Mouse (Mus musculus) stomach, embryonic 16.5 days (tissue): ENCODE data around the gene Serpine2. TPM values are rescaled to one million over a fixed set of nuclear protein-coding genes. Genes with fewer than 3 reads are reported as not detected.

Experiments used
- ATAC-seq: fragments of 200-750 bp; cut with Nextera tagmentation; 2 replicates; pipeline ENCODE4 v1.8.0; 2017; ENCODE audit warnings: moderate number of reproducible peaks, moderate TSS enrichment; ENCODE audit not compliant: insufficient read depth, low FRiP score
- H3K27ac ChIP-seq: fragments of 300-500 bp; sonication (generic); 2 replicates; pipeline ENCODE4 v1.5.1; 2014; ENCODE audit warnings: low read length
- H3K27me3 ChIP-seq: fragments of 300-500 bp; sonication (generic); 2 replicates; pipeline ENCODE4 v1.6.1; 2014; ENCODE audit warnings: low read length, control low read depth, mixed read lengths; ENCODE audit not compliant: control insufficient read depth, insufficient read depth
- H3K36me3 ChIP-seq: fragments of 300-500 bp; sonication (generic); 2 replicates; pipeline ENCODE4 v1.6.1; 2014; ENCODE audit warnings: low read length; ENCODE audit not compliant: control insufficient read depth, insufficient read depth
- H3K4me1 ChIP-seq: fragments of 300-500 bp; sonication (generic); 2 replicates; pipeline ENCODE4 v1.6.1; 2014; ENCODE audit warnings: low read length, control low read depth, mixed read lengths; ENCODE audit not compliant: control insufficient read depth, insufficient read depth
- H3K4me2 ChIP-seq: fragments of 300-500 bp; sonication (generic); 2 replicates; pipeline ENCODE4 v1.6.1; 2014; ENCODE audit warnings: low read depth, low read length, mixed read lengths
- H3K4me3 ChIP-seq: fragments of 300-500 bp; sonication (generic); replicated peaks from 2 replicates; pipeline ENCODE4 v1.5.1; 2014; ENCODE audit warnings: mild to moderate bottlenecking, low read length
- H3K9ac ChIP-seq: fragments of 300-500 bp; sonication (generic); 2 replicates; pipeline ENCODE4 v1.6.1; 2014; ENCODE audit warnings: low read length
- H3K9me3 ChIP-seq: fragments of 300-500 bp; sonication (generic); replicated peaks from 2 replicates; pipeline ENCODE4 v1.6.1; 2016; ENCODE audit warnings: low read length, control low read depth; ENCODE audit not compliant: control insufficient read depth
- WGBS: fragments of 180-500 bp; shearing (Covaris S2); extraction: QIAGEN DNeasy Blood & Tissue Kit; methylation state at CpG from one replicate; pipeline ENCODE4 v1.1.7; 2014; 5-methylcytosine and 5-hydroxymethylcytosine counted together
- polyA plus RNA-seq: library from polyadenylated mRNA; unstranded; fragments of >200 nt; fragmentation: Nextera tagmentation; extraction: Ambion mirVana; gene quantifications from 2 replicates; pipeline ENCODE4 v1.2.1, GENCODE M21; 2015

Gene Serpine2
- polyA plus RNA-seq, 1 experiment from 2014 or later = 96.3 TPM

DNA sequence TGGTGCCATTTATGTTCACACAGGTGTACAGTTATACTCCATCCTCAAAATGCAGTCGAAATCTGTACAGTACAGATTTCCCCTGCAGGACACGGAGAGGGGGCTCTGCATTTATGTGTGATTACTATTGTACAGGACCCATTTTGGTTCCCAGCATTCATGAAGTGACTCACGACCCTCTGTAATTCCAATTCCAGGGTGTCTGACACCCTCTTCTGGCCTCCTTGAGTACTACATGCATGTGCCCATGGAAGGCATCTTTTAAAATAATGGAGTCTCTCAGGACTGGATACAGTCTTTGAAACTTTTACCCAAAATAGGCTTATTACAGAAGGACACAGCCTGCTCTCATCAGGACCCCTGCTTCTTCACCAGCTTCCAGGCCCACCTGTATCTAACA, 78.5 kb downstream of the Serpine2 start:
- no peak for ATAC-seq
- Histone ChIP-seq H3K9ac (no peak overlapping the region), H3K27me3 (no peaks in the 10 kb centered on the region), H3K36me3 (peaks cover 18% of the 10 kb centered on the region), H3K4me1 (no peaks in the 10 kb centered on the region), H3K4me3 (no peak overlapping the region), H3K27ac (no peak overlapping the region), H3K9me3 (no peaks in the 10 kb centered on the region), H3K4me2 (no peak overlapping the region)
- WGBS = 81% methylated on average over 3 of the region's 3 CpGs

DNA sequence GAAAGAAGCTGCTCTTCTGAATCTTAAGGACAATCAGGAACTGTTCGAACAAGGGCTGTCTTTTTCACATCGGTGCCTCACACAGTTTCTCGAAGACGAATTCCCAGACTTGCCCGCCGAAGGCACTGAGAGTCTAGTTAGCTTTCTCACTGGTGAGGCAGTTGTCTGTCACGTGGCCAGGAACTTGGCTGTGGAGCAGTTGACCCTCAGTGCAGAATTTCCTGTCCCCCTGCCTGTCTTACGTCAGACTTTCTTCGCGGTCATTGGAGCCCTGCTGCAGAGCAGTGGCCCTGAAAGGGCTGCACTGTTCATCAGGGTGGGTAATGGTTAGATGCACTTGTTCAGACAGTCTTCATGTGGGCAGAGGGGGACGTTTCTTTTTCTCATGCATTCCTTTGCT, 83.0 kb downstream of the Serpine2 start:
- WGBS = 84% methylated on average over 11 of the region's 11 CpGs
- ATAC-seq = no peak
- H3K36me3 ChIP-seq = peaks cover 18% of the 10 kb centered on the region

DNA sequence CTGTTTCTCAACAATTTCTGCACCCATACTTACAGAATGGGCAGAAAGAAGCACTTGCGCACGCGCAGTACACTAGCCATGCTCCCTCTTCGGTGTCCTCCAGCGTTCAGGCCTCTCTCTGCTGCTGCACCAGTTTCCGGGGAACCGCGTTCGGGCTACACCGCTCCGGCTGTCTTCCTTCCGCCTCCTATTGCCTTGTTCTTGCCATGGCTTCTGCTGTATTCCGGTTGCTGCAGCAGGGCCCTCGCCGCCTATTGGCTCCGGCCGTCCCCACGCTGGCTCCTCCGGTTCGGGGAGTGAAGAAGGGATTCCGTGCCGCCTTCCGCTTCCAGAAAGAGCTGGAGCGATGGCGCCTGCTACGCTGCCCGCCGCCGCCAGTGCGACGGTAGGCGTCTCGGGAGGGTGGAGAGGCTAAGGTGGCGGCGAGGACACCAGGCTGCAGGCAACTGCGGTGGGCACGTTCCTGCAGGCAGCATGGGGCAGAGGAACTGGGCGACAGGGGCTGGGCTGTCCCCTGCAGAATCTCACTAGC, 85.0 kb downstream of the Serpine2 start, which contains the start of the genes Mrpl44 and Wdfy1:
Mrpl44 (plus strand) TSS at position 92 of the 532 bp plus-strand sequence.
Wdfy1 (minus strand) TSS at position 217 of the 532 bp plus-strand sequence.
- peaks cover 4% of the 10 kb centered on the region; the same call in 1 of the 2 replicates for H3K36me3 ChIP-seq
- H3K4me1 ChIP-seq = no peaks in the 10 kb centered on the region
- H3K4me2 ChIP-seq = peak within 1 kb of the TSS; percentile 74
- H3K27ac ChIP-seq = peak within 1 kb of the TSS; percentile 85
- WGBS = under 1% methylated on average over 38 of the region's 38 CpGs
- no peaks in the 10 kb centered on the region for H3K27me3 ChIP-seq
- no peaks in the 10 kb centered on the region for H3K9me3 ChIP-seq
- H3K9ac ChIP-seq = peak within 1 kb of the TSS; percentile 95
- peak within 1 kb of the TSS; percentile 97 for H3K4me3 ChIP-seq
- ATAC-seq = peak; percentile 99

More for the DNA sequence above, 83.0 kb downstream of the Serpine2 start:
- H3K9ac ChIP-seq = no peak overlapping the region
- no peak overlapping the region for H3K4me3 ChIP-seq
- no peaks in the 10 kb centered on the region for H3K4me1 ChIP-seq
- no peaks in the 10 kb centered on the region for H3K9me3 ChIP-seq
- H3K4me2 ChIP-seq = no peak overlapping the region
- H3K27me3 ChIP-seq = no peaks in the 10 kb centered on the region
- no peak overlapping the region for H3K27ac ChIP-seq

DNA sequence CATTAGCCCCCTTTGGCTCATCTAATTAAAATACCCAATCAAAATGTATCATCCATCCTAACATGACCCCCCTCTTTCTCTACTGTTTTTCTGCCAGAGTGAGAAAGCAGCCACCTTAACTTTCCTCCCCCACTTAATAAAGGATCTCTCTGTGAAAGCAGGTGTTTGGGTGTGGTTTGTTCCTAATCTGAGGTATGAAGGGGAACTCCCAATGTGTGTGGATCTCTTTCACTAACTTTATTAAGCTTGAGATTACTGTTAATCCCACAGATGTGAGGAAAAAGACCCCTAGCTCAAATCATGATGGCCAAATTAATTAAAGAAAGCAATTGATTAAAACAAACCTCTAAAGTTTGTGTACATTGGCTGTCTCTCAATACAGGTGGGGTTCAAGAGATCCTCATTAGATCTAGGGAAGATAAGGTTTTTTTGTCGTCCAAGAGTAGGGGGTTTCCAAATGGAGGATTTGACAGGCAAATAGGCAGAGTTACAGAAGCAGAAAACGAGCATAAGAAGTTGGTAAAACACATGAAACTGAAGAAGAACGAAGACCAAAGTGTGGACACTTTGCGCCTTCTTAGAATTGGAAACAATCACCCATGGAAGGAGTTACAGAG, 86.7 kb downstream of the Serpine2 start:
- no peak for ATAC-seq

DNA sequence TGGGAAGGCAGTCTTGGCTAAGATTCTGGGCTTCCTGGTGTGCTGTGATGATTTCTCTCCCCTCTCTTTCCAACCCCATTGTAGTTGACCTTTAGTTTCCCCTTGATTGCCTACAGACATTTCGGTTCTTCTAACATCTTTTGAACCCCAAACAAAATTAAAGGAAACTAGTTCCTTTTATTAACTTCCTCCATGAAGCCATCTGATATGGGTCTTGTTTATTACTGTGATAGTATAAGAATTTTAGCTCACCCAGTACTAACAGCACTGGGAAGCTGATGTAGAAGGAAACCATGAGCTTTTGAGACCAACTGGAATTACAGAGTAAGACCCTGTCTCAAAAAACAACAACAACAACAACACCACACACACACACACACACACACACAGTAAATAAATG, 92.7 kb downstream of the Serpine2 start:
- Histone ChIP-seq H3K4me2 (no peak overlapping the region), H3K4me1 (no peaks in the 10 kb centered on the region), H3K27me3 (no peaks in the 10 kb centered on the region), H3K27ac (no peak overlapping the region), H3K9ac (no peak overlapping the region), H3K4me3 (no peak overlapping the region), H3K36me3 (no peaks in the 10 kb centered on the region), H3K9me3 (no peaks in the 10 kb centered on the region)
- no peak for ATAC-seq
- 61% methylated on average over 1 of the region's 1 CpGs for whole genome bisulfite sequencing

More for the DNA sequence above, 86.7 kb downstream of the Serpine2 start:
- no peak overlapping the region for H3K27ac ChIP-seq
- no peaks in the 10 kb centered on the region for H3K9me3 ChIP-seq
- no peak overlapping the region for H3K4me3 ChIP-seq
- H3K4me1 ChIP-seq = no peaks in the 10 kb centered on the region
- no peak overlapping the region for H3K4me2 ChIP-seq
- no peak overlapping the region for H3K9ac ChIP-seq
- 68% methylated on average over 4 of the region's 4 CpGs for WGBS
- H3K36me3 ChIP-seq = no peaks in the 10 kb centered on the region
- no peaks in the 10 kb centered on the region for H3K27me3 ChIP-seq

DNA sequence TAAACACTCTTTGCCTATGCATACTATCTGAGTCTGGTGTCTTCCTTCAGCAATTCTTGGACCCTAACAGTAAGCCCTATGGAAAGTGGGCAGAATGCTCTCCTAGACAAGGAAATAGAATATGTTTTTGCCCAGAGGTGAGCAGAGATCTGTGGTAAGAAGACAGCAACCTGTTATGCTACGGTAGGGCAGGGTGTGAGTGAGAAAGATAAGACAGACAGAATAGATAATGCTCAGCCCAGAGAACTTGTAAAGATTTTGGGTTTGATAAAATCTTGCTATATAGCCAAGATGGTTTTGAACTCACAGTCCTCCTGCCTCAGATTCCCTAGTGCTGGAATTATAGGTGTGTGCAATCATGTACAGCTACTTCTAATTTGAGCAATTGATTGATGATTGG, 96.5 kb downstream of the Serpine2 start:
- Histone ChIP-seq H3K27me3 (no peaks in the 10 kb centered on the region), H3K36me3 (no peaks in the 10 kb centered on the region), H3K27ac (no peak overlapping the region), H3K4me3 (no peak overlapping the region), H3K4me1 (peaks cover 18% of the 10 kb centered on the region; the same call in 1 of the 2 replicates), H3K9ac (no peak overlapping the region), H3K4me2 (no peak overlapping the region), H3K9me3 (no peaks in the 10 kb centered on the region)
- 73% methylated on average over 1 of the region's 1 CpGs for WGBS
- ATAC-seq = no peak

DNA sequence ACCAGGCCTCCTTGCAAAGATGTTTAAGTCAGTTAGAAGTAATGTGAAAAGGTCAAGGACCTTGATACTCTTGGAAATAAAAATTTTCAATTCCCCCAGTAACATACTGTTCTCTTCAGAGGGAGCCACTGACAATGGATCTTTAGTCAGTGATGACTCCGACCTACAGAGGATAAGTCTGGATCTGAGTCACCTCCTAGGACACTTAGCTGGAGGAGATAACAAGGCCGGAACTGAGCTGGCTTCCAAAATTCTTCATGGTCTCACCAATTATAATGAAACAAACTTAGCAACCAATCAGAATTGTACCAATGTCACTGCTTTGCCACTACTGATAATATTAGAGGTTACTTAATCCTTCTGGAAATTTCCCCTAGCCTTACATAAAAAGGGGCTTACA, 96.9 kb downstream of the Serpine2 start:
- peaks cover 18% of the 10 kb centered on the region; the same call in 1 of the 2 replicates for H3K4me1 ChIP-seq
- 89% methylated on average over 2 of the region's 2 CpGs for WGBS
- no peak overlapping the region for H3K9ac ChIP-seq
- no peak overlapping the region for H3K4me2 ChIP-seq
- H3K36me3 ChIP-seq = no peaks in the 10 kb centered on the region
- H3K4me3 ChIP-seq = no peak overlapping the region
- ATAC-seq = no peak
- no peaks in the 10 kb centered on the region for H3K9me3 ChIP-seq
- H3K27me3 ChIP-seq = no peaks in the 10 kb centered on the region
- H3K27ac ChIP-seq = no peak overlapping the region

DNA sequence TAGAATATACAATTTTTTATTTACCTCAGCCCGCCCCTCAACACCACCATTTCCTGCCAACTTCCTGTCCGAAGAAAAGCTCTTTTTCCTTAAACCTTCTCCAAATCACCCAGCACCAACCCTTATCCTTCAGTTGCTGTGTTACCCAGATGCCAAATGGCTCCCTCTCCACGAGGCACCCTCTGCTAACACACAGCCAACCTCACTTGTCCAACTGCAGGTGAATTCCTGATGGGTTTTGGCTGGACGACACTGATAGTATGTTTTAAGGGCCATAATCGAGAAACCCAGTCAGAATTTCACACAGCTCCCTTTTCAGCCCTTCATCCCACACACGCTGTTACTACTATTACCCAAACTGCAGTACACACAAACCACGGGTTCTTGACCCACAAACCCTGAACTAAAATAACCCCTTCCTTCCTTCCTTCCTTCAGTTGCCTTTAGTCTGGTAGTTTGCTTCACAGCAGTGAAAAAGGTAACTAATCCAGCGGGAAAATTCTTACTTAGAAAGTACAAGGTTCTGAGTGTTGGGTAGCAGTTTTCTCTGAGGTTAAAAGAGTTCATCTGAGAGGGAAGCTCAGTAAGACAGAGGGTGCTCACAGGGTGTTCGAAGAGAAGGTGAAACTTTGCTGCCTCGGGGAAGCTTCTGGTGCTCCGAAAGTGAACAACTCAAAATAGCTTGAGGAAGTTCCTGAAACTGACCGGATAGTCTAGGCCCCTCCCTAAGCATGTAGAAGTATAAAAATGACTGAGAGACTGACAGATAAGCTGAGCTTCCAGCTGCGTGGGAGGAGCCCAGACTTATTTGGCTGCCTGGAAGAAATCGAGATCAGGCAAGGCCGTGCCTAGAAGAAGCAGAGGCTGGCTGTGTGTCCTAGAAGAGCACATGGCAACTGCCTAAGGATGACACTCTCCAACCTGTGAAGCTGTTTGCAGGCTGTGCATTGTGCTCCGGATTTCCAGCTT, 98.4 kb downstream of the Serpine2 start:
- H3K4me1 ChIP-seq = peaks cover 18% of the 10 kb centered on the region; the same call in 1 of the 2 replicates
- no peak for ATAC-seq
- H3K9me3 ChIP-seq = no peaks in the 10 kb centered on the region
- no peak overlapping the region for H3K27ac ChIP-seq
- WGBS = 49% methylated on average over 16 of the region's 16 CpGs
- H3K9ac ChIP-seq = no peak overlapping the region
- H3K4me2 ChIP-seq = peak overlapping the region; percentile 90
- H3K27me3 ChIP-seq = no peaks in the 10 kb centered on the region
- H3K4me3 ChIP-seq = peak overlapping the region; percentile 65; the same call in 1 of the 2 replicates
- no peaks in the 10 kb centered on the region for H3K36me3 ChIP-seq

DNA sequence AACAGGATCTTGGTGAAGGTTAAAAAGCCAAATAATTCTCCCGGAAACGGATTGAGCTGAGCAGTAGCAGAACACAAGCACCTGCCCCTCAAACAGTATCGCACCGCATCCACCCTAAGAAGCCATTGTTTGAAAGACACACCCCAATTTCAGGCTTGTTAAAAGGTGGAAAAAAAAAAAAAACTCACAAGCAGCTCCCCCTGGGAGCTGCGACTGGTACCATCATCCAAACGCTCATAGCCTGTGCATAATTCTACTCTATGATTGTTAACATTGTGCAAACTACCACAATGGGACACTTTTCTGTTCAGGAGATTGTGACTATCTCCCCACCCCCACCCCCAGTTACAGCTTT, 99.1 kb downstream of the Serpine2 start:
- Histone ChIP-seq H3K9me3 (no peaks in the 10 kb centered on the region), H3K4me2 (peak overlapping the region; percentile 90), H3K4me3 (peak overlapping the region; percentile 65), H3K27me3 (no peaks in the 10 kb centered on the region), H3K36me3 (no peaks in the 10 kb centered on the region), H3K9ac (peak overlapping the region; percentile 48; the same call in 1 of the 2 replicates), H3K4me1 (peaks cover 21% of the 10 kb centered on the region), H3K27ac (no peak overlapping the region)
- ATAC-seq = peak; percentile 12; the same call in 1 of the 2 replicates
- under 1% methylated on average over 6 of the region's 6 CpGs for WGBS
